Mouse (Mus musculus) cortical plate, adult 2 months (tissue): ENCODE results near the gene Dscaml1.

ENCODE experiments used
- CTCF ChIP-seq: fragments of 200-500 bp; IDR thresholded peaks from 2 replicates; pipeline ENCODE4 v1.5.1; 2011; ENCODE audit warnings: mild to moderate bottlenecking, control low read depth, low read length; ENCODE audit not compliant: insufficient read depth; ENCODE audit errors: extremely low read depth
- POLR2A ChIP-seq: fragments of 200-500 bp; IDR thresholded peaks from 2 replicates; pipeline ENCODE4 v1.6.1; 2011; ENCODE audit warnings: mild to moderate bottlenecking, low read length, control low read depth; ENCODE audit not compliant: insufficient read depth; ENCODE audit errors: extremely low read depth

DNA sequence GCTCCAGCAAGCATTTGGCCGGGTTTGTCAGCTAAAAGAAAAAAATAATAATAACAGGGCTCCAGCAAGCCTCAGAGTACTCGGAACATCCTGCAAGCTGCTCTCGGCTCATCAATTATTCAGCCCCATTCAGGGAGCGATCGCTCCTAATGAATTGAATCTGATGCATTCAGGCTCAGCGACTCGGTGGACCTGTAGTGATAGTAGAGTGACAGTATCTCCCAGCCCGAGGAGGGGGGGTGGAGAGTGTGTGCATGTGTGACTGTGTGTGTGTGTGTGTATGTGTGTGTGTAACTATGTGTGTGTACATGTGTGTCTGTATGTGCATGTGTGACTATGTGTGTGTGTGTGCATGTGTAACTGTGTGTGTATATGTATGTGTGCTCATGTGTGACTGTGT, 250.2 kb downstream of the Dscaml1 start:
- TF ChIP-seq POLR2A (no peak), CTCF (no peak)
